Mouse (Mus musculus) spleen, embryonic (tissue): ENCODE measurements around the gene Hpd.

Source experiments
- CTCF ChIA-PET: fragments of 350-600 bp; sonication (Branson Sonifier 250); formaldehyde crosslinking; loops from one replicate; lab custom pipeline; 2022; lab: Charles Lee

Hpd gene

DNA sequence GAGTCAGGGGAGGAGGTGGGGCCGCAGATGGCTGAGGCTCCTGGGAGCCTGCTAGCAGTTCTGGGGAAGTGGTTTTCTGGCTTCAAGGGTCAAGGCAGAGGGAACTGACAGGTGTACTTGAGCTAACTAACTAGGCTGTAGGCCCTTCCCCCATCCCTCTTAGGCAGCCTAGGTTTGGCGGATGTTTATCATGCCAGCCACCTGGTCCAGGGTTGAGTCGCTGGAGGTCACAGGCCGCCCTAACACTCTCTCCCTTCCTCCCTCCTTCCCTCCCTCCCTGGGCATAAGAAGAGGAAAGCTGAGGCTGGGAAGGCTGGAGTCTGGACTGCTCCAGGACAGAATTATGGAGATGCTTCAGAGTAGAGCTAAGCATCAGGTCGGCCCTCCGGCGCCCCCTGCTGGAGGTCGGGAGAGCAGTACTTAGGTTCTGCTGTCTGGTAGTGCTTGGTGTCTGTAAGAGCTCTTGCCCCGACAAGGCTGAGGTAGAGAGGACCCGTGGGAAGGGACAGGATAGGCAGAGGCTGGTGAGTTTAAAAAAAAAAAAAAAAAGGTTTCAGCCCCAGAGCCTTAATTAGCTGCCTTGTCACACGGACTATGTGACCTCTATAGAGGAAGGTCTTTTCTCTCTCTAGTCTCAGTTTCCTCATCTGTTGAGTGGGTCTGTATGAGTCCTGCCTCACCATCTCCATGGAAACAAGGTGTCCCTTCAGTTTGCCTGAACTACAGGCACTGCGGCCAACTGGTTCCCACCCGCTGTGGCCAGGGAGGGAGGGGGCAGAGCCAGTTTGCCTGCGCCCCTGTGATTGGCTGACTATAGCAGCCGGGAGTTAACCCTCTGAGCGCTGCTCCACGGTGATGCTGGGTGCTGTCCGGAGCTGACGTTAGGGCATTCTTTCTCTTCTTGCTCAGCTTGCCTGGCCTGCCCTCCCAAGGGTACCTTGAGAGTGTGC is 32.8 kb downstream of the Hpd start:
- CTCF ChIA-PET: interaction anchor here (0.5 to 2.6 kb wide), 7 partner anchors 10 to 255 kb away, joined by 3 to 26 read pairs (median 6); partner anchors contain the start of genes Rhof and Tmem120b

DNA sequence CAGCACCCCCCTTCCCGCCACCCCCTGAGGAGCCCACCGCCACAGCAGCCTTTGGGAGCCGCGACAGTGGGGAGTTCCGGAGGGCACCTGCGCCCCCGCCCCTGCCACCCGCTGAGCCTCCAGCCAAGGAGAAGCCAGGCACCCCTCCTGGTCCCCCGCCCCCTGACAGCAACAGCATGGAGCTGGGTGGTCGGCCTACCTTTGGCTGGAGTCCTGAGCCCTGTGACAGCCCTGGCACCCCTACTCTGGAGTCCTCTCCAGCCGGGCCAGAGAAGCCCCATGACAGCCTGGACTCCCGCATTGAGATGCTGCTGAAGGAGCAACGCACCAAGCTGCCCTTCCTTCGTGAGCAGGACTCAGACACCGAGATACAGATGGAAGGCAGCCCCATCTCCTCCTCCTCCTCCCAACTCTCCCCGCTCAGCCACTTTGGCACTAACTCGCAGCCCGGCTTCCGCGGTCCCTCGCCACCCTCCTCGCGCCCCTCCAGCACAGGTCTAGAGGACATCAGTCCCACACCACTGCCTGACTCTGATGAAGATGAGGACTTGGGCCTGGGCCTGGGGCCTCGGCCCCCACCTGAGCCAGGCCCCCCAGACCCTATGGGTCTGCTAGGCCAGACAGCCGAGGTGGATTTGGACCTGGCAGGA is 34.3 kb downstream of the Hpd start:
- CTCF ChIA-PET: interaction anchor here (1.4 kb wide), 1 partner anchor 9 kb away, joined by 4 read pairs; no protein-coding TSS in a partner anchor

DNA sequence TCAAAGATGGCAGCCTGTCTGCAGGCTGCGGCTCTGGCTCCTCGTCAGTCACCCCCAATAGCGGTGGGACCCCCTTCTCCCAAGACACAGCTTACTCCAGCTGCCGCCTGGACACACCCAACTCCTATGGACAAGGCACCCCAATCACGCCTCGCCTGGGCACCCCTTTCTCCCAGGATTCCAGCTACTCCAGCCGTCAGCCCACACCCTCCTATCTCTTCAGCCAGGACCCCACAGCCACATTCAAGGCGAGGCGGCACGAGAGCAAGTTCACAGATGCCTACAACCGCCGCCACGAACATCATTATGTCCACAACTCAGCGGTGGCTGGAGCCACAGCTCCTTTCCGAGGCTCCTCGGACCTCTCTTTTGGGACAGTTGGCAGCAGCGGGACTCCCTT is 35.0 kb downstream of the Hpd start:
- CTCF ChIA-PET: interaction anchor here (1.4 to 1.8 kb wide), 2 partner anchors 8 to 14 kb away, joined by 4 to 8 read pairs; no protein-coding TSS in a partner anchor

DNA sequence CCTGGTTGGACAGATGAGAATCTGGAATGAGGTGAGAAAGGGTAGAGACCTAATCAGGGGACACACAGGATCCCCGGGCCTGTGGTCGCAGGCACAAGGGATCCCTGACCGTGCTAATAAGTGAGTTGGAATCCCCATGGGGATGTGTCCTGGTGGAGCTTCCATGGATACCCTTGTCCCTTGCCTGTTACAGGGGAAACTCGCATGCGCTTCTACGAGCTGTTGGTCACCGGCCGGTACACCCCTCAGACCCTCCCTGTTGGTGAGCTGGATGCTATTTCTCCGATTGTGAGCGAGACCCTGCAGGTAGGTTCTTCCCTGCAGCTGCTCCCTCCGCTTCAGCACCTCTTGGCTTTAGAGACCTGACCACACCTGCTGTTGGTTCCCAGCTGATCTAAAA is 36.2 kb downstream of the Hpd start:
- CTCF ChIA-PET: interaction anchor here (1.2 to 2.2 kb wide), 3 partner anchors 10 to 12 kb away, joined by 5 to 10 read pairs (median 8); no protein-coding TSS in a partner anchor

DNA sequence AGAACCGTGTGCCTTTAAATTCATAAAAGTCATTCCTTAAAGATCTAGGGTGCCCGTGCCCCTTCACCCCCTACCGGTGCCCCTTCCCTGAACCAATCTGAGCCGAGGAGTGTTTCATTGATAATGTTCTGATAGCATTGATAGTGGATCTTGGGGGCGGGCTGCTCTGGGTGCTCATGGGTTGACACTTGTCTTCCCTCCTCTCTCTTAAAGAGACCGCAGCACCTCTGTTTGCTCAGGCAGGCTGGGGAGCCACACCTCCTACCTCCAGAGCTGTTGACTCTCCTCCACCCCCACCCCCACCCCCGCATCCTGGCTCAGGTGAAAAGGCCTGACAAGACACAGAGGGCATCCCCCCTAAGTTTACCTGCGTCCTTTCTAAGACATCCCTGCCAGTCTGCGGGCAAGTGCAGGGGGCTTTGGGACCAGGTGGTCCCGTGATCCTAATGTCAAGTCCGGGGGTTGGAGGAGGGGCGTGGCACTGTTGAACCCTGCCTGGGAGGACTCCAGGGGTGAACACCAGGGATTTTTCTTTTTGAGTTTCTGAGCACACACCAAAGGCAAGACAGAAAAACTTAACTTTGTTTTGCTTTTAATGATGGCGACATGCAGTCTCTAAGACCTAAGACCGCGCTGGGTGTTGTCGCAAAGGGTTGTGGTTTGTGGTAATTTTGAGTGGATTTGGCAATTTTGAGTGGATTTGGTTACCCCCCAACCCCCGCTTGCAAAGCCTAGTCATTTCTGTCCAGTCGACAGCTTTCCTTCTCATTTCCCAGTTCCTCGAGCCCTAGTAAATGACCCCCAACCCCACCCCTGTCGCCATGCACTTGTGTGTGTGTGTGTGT is 37.6 kb downstream of the Hpd start:
- CTCF ChIA-PET: interaction anchor here (1.2 to 2.2 kb wide), 3 partner anchors 8 to 13 kb away, joined by 5 to 18 read pairs (median 10); no protein-coding TSS in a partner anchor

DNA sequence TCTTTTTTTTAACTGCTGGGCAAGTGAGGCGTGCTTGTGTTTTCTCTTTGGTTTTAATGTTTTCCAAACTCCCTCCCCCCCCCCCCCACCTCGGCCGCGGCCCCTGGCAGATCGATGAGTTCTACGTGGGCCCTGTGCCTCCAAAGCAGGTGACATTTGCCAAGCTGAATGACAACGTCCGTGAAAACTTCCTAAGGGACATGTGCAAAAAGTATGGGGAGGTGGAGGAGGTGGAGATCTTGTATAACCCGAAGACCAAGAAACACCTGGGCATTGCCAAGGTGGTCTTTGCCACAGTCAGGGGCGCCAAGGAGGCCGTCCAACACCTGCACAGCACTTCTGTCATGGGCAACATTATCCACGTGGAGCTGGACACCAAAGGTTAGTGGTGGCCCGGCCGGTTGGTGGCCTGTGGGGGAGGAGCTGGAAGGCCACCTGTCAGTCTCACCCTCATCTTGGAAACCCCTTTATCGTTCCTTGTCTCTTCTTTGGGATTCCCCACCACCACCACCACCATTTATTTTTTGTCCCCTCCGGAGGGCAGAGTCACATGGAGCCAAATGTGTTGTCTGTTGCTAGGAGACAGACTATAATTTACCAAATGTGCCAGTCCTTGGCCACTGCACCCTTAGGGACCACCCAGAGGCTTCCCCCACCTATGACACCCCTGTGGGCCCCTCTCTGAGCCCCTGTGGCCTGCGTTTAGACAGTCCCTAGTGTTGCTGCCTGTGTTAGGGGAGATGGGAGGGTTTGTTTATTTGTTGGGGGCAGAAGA is 38.4 kb downstream of the Hpd start:
- CTCF ChIA-PET: interaction anchor here (1.1 to 2.2 kb wide), 3 partner anchors 8 to 11 kb away, joined by 3 to 18 read pairs (median 10); no protein-coding TSS in a partner anchor

DNA sequence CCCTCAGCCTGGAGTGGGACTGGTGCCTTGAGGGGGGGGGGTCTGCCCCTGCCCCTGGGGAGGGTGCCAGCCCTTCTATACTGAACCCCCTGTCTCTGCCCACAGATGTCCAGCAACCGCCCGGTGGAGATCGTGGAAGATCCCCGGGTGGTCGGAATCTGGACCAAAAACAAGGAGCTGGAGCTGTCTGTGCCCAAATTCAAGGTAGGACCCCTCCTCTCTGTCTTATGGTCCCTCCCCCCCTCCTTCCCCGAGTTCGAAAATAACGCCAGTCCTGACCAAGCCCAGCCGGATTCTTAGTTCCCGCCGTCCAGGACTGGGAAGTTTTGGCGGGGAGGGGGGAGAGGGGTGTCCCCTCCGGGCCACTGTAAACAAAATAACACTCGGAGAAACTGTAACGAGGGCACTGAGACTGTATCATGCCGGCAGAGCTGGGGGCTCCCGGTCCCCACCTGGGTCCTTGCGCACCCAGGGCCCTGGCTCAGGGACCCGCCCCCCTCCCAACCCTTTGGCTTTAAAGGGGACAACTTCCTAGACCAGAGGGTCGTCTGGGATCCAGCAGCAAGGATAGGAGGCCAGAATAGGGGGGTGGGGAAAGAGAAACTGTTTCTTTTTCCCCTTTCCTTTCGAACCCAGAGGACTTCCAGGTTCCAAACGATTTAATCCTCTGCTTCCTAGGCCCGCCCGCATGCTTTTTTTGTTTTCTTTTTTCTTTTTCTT is 39.1 kb downstream of the Hpd start:
- CTCF ChIA-PET: interaction anchor here (0.6 to 1.3 kb wide), 6 partner anchors 10 to 76 kb away, joined by 3 to 18 read pairs (median 4); no protein-coding TSS in a partner anchor

DNA sequence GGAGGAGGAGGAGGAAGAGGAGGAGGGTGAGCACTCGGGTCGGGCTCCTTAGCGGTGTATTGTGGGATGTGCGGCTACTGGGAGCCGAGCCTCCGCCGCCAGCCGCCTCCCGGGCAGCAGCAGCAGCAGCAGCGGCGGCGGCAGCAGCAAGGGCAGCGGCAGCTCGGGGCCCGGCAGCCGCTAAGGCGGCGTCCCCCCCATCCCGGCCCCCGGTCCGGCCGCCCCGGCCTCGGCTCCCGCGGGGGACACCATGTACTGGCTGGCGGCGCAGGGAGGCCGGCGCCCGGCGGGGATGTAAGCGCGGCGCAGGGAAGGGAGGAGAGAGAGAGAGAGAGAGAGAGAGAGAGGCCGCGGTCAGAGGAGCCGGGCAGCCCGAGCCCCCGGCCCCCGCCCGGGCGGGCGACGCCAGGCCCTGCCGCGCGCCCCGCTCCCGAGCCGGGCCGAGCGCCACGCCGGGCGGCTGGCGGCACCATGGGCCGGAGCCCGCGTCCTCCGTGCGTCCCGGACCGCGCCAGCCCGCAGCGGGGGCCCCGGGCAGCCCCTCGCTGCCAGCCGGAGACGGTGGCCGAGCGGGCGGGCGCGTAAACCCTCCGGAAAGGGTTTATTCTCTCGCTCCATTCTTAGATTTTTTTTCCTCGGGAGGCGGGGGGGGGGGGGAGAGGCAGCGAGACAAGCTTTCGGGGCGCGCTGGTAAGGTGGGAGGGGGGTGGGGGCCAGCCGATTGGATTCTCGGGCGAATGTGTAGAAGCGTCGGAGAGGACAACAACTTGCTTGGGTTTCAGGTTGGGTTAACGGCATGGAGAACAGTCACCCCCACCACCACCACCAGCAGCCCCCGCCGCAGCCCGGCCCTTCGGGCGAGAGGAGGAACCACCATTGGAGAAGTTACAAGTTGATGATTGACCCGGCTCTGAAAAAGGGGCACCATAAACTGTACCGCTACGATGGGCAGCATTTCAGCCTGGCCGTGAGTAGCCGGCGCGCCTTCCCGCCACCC is 40.1 kb downstream of the Hpd start, which contains the start of gene Setd1b:
TSS of gene Setd1b (plus strand) at position 33 of the 997 bp plus-strand sequence.
- CTCF ChIA-PET: interaction anchor here (0.6 to 1.0 kb wide), 3 partner anchors 14 to 75 kb away, joined by 3 to 4 read pairs (median 3); no protein-coding TSS in a partner anchor

DNA sequence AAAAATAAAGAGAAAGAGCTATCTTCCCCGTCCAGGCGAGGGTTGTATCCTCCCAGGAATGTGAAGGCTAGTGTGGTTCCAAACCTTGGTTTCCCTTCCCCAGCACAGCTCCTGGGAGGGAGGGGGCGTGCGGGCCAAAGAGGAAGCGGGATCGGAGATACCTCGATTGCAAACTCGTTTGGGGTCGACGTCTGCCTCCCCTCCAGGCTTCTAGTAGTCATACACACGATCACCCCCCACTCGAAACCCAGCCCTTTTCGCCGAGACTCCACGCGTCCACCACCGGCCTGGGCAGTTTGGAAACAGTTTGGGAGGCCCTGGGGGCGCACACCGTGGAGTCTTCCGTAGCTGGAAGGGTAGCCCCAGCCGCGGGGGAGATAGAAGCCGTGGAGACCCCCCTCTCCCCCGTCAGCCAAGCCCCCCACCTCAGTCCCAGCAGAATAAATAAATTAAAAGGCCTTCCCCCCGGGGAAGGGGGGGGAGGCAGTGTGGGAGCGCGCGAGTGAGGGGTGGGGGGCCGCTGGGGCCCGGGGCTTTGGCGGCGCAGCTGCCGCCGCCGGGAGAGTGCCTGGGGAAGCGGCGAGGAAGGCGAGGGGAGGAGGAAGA is 40.9 kb downstream of the Hpd start:
- CTCF ChIA-PET: interaction anchor here (1.0 to 3.1 kb wide), 2 partner anchors 9 to 13 kb away, joined by 3 to 24 read pairs; no protein-coding TSS in a partner anchor

DNA sequence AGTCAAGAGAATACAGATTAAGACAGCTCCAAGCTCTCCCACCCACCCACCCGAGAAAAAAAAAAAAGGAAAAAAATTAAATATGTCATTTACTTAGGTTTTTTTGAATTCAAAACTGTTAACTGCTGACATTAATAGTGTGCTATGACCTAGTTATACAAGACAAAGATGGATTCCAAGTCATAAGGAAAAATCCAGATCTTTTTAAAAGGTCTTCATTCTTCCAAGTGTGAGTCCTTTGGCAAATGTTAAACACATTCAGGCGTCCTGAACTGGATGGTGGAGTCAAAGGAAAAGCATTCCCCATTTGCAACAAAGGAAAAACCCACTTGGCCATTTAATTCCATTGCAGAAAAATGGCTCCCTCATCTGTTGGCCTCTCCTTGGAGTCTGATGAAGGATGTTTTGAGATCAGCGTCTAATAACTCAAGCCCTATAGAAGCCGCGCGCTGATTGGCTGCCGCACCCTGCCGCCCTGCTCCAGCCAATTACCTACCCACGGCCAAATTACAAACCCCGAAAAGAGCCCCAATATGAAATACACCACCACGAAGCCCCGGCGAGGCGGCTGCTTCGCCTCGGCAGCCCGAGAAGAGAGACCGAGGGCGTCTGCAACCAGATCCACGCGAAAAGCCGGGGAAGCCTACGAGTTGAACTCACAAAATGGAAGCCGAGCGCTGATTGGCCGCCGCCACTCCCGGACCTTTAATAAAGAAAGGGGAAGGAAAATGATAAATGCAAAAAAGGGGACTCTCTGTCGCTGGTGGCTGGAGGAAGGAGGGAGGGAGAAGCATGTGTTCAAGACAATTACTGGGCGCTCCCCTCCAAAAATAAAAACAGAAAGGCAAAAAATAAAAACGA is 41.6 kb downstream of the Hpd start:
- CTCF ChIA-PET: interaction anchor here (1.0 to 3.1 kb wide), 2 partner anchors 10 to 12 kb away, joined by 3 to 24 read pairs; no protein-coding TSS in a partner anchor

DNA sequence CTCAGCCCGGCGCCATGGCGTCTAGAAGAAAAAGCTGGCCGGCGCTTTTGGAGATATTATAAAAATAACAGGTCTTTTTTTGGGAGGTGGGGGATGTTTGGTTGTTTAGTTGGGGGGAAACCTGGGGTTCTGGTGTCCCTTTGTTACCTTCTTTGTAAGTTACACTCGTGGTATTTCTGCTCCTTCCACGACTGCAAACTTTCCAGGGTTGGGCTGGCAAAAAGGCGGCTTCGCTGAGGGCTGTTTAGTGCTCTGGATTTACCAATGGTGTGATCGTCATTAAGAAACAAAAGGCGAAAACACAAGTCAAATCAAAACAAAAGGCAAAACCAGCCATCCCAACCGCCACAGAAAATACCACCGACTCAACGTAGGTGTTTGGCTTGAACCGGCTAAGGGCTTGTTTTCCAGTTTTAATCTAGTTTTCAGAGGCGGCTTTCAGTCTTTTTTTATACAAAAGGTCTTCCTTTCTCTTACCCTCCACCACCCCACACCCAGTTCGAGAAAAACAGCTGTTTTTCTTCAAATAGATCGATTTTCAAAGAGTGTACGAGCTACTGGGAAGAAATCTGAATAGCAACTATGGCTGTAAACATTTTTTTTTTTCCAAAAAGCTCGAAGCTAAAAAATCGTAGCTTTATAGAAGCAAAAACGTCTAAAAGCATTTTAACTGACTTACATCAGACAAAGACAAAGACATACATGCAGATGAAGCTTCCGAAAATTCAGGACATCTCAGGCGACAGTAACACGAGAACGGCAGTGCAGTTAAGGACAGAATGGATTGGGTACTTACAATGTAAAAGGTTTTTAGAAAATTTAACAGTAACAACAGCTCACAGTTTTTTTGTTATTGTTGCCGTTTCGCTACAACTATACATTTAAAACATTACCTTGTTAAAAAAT is 42.6 kb downstream of the Hpd start:
- CTCF ChIA-PET: interaction anchor here (0.5 to 3.1 kb wide), 5 partner anchors 8 to 45 kb away, joined by 3 to 24 read pairs (median 7); no protein-coding TSS in a partner anchor

DNA sequence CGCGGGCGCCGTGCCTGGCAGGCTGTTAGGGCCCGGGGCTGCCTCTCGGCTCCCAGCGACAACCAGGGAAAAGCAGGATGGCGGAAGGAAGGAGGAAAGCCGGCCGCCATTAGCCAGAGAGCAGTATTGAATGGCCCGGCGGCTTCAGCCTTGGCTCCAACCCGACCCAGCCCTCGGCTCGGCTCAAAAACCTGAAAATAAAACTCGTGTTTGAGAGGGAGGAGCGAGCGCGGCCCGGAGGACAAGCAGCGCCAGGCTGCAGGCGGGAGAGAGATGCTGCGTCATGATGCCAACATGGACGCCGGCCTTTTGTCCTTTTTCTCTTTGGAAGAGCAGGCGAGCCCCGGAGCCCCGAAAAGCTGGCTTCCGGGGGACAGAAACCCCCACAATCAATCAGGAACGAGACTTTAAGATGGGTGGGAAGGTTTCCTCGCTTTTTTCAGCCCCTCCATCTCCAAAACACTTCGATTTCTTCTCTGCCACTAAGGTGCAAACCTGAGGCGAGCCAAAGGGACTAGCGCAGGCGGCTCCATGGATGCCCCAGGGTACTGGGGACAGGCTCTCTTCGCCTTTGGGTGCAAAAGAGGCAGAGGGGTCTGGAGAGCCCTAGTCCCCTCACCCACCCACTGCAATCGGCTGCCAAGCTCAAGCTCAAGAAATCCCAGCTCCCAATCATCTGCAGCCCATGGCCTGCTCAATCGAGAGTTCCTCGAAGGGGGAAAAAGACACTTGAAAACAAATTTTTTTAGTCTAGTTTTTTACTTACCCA is 43.4 kb downstream of the Hpd start:
- CTCF ChIA-PET: interaction anchor here (0.6 to 3.1 kb wide), 5 partner anchors 9 to 16 kb away, joined by 3 to 24 read pairs (median 5); no protein-coding TSS in a partner anchor

DNA sequence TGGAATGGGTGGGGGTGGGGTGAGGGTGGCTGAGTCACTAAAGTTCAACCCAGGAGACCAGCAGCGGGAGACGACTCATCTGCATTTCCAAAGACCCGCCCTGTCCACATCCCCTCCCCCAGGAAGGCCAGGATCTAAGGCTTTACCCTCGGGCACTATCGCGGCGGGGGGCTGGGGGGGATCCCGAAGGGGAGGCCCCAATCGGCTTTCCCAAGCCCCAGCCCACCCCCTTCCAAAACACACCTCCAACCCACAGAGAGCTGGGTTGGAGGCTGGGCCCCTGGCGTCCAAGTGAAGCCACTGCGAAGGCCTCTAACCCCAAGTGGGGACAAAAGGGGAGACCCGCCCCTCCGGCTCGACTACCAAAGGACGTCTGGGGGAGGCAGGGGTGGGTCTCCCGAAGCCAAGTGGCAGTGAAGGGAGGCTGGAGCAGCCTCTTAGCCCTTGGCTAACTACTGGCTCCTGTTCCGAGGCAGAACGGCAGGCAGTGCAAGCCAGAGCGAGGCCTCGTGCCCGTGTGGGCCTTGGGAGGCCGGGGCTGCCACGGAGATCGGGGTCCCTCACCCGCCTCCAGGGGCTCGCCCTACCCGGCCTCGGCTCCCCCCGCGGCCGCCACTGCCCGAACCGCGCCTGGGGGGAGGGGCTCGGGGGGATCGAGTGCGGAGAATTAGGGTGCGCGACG is 44.2 kb downstream of the Hpd start:
- CTCF ChIA-PET: interaction anchor here (0.6 to 3.1 kb wide), 4 partner anchors 10 to 84 kb away, joined by 4 to 24 read pairs (median 6); no protein-coding TSS in a partner anchor

DNA sequence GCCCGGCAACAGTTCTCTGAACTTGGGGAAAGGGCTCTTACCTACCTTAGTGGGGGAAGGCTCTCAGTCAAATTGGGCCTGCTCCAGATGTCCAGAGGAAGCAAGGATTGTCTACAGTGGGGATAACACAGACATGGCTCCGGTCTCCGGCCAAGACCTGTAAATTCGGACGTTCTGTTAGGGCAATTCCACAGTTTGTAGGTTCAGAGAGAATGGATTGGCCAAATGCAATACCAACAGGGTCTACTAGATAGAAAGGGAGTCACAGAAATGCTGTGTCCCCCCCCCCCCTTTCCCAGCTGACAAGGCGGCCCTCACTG is 44.7 kb downstream of the Hpd start:
- CTCF ChIA-PET: interaction anchor here (0.6 to 0.7 kb wide), 2 partner anchors 12 to 84 kb away, joined by 4 to 6 read pairs; no protein-coding TSS in a partner anchor
